In genomic region chr4:137920500-137920961, GRCm38 (mm10) we compare ENCODE assay signal across 8 mouse cellular contexts. TPM values are rescaled to one million over a fixed set of nuclear protein-coding genes. Genes with fewer than 3 reads are reported as not detected.
DNase-seq lines count a peak whose midpoint lies in the region; ATAC-seq and TF ChIP-seq lines count a peak whose summit lies in the region.

No protein-coding gene starts in this region.

- H3K9ac ChIP-seq in heart, embryonic 15.5 days = no peak overlapping the region
- H3K9ac ChIP-seq in limb, embryonic 11.5 days (ENCODE audit: low read length) = peak overlapping the region; percentile 47
- peak overlapping the region; percentile 11; the same call in 1 of the 2 replicates for H3K9ac ChIP-seq in midbrain, embryonic 16.5 days (ENCODE audit: low read depth, low read length)

- peak; percentile 37 for ATAC-seq in heart, embryonic 15.5 days (replicated peaks; ENCODE audit: insufficient number of reproducible peaks, insufficient read depth, low FRiP score, low read depth)
- ATAC-seq in limb, embryonic 11.5 days (ENCODE audit: insufficient number of reproducible peaks, low FRiP score, low TSS enrichment, low read depth) = no peak
- no peak for ATAC-seq in midbrain, embryonic 16.5 days

- no peaks in the 10 kb centered on the region for H3K27me3 ChIP-seq in kidney, adult 2 months (replicated peaks; ENCODE audit: control insufficient read depth, insufficient read depth, low read length)
- H3K27me3 ChIP-seq in heart, embryonic 15.5 days = no peaks in the 10 kb centered on the region
- no peaks in the 10 kb centered on the region for H3K27me3 ChIP-seq in limb, embryonic 11.5 days (ENCODE audit: control insufficient read depth, insufficient read depth, low read length)
- no peaks in the 10 kb centered on the region for H3K27me3 ChIP-seq in midbrain, embryonic 16.5 days (ENCODE audit: control insufficient read depth, insufficient read depth, low read depth, low read length)

- peak overlapping the region; percentile 32 for H3K4me2 ChIP-seq in heart, embryonic 15.5 days
- H3K4me2 ChIP-seq in limb, embryonic 11.5 days (ENCODE audit: low read depth, severe bottlenecking) = peak overlapping the region; percentile 32
- H3K4me2 ChIP-seq in midbrain, embryonic 16.5 days (ENCODE audit: low read length) = no peak overlapping the region

- WGBS in kidney, adult 2 months = 57% methylated on average over 10 of the region's 10 CpGs
- 42% methylated on average over 10 of the region's 10 CpGs for WGBS in heart, embryonic 15.5 days
- 5% methylated on average over 10 of the region's 10 CpGs for WGBS in limb, embryonic 11.5 days
- 18% methylated on average over 10 of the region's 10 CpGs for whole genome bisulfite sequencing in midbrain, embryonic 16.5 days

- no peaks in the 10 kb centered on the region for H3K36me3 ChIP-seq in kidney, adult 2 months (ENCODE audit: control insufficient read depth, insufficient read depth, low read length)
- no peaks in the 10 kb centered on the region for H3K36me3 ChIP-seq in heart, embryonic 15.5 days
- H3K36me3 ChIP-seq in limb, embryonic 11.5 days (ENCODE audit: control insufficient read depth, insufficient read depth, low read length) = no peaks in the 10 kb centered on the region; the same call in 1 of the 2 replicates
- 0 out of 2 replicates have a peak, but pooled peaks cover 3% of the 10 kb centered on the region for H3K36me3 ChIP-seq in midbrain, embryonic 16.5 days (ENCODE audit: control insufficient read depth, insufficient read depth, low read length)

- TF ChIP-seq POLR2A in kidney, adult 2 months (IDR thresholded peaks at IDR 0.05; ENCODE audit: low read depth, low read length) = no peak

- H3K27ac ChIP-seq in kidney, adult 2 months (ENCODE audit: insufficient read depth, low read depth, low read length) = peak overlapping the region; percentile 89
- H3K27ac ChIP-seq in heart, embryonic 15.5 days = peak overlapping the region; percentile 92
- peak overlapping the region; percentile 87 for H3K27ac ChIP-seq in limb, embryonic 11.5 days (replicated peaks; ENCODE audit: low read depth, low read length)
- peak overlapping the region; percentile 31; the same call in 1 of the 2 replicates for H3K27ac ChIP-seq in midbrain, embryonic 16.5 days (ENCODE audit: low read length)

- no peaks in the 10 kb centered on the region; the same call in 1 of the 2 replicates for H3K4me1 ChIP-seq in kidney, adult 2 months (ENCODE audit: control insufficient read depth, insufficient read depth, low read length)
- peaks cover 48% of the 10 kb centered on the region for H3K4me1 ChIP-seq in heart, embryonic 15.5 days (replicated peaks)
- peaks cover 38% of the 10 kb centered on the region for H3K4me1 ChIP-seq in limb, embryonic 11.5 days (ENCODE audit: control insufficient read depth, insufficient read depth, low read length)
- H3K4me1 ChIP-seq in midbrain, embryonic 16.5 days (ENCODE audit: control insufficient read depth, insufficient read depth, low read length) = peaks cover 32% of the 10 kb centered on the region

- peak; percentile 69 for DNase-seq in kidney, adult 2 months
- no peak for DNase-seq in kidney, adult 11 months
- DNase-seq in limb, embryonic 11.5 days (ENCODE audit: low spot score) = peak; percentile 65
- DNase-seq in cerebellum, postnatal 4 days (ENCODE audit: low spot score in 2 of 2) = no peak
- DNase-seq in ovary, postnatal 36 days (ENCODE audit: low spot score) = no peak
- no peak for DNase-seq in layer of hippocampus, postnatal 14 days (ENCODE audit: low spot score in 2 of 2)

- TF ChIP-seq CTCF in kidney, adult 2 months (conservative IDR thresholded peaks at IDR 0.05; ENCODE audit: insufficient read depth, insufficient read length, low read depth, low read length) = no peak

- no peaks in the 10 kb centered on the region for H3K9me3 ChIP-seq in heart, embryonic 15.5 days (replicated peaks)
- H3K9me3 ChIP-seq in limb, embryonic 11.5 days (ENCODE audit: control insufficient read depth, low read length) = no peaks in the 10 kb centered on the region
- H3K9me3 ChIP-seq in midbrain, embryonic 16.5 days (replicated peaks; ENCODE audit: control insufficient read depth, low read length, poor library complexity, severe bottlenecking) = no peaks in the 10 kb centered on the region

- H3K4me3 ChIP-seq in kidney, adult 2 months (ENCODE audit: insufficient read depth, low read depth, low read length) = peak overlapping the region; percentile 37; the same call in 1 of the 2 replicates
- H3K4me3 ChIP-seq in heart, embryonic 15.5 days = peak overlapping the region; percentile 12
- no peak overlapping the region; the same call in 1 of the 2 replicates for H3K4me3 ChIP-seq in limb, embryonic 11.5 days (ENCODE audit: low read depth, low read length)
- no peak overlapping the region for H3K4me3 ChIP-seq in midbrain, embryonic 16.5 days (ENCODE audit: low read depth, low read length)

RNA-seq across cellular contexts. Expression of gene Ece1, which starts 58.5 kb away (rescaled TPM):
- 30.7 and 33.7 TPM in 2 replicates for polyA plus RNA-seq in kidney, adult 2 months (2012; rRNA removed)
- polyA plus RNA-seq in heart, embryonic 15.5 days (2015; fragmentation: Nextera tagmentation; extraction: Ambion mirVana) = 51.3 and 77.2 TPM in 2 replicates
- 38.0 and 39.0 TPM in 2 replicates for polyA plus RNA-seq in limb, embryonic 11.5 days (2014; fragmentation: Nextera tagmentation; extraction: Ambion mirVana)
- polyA plus RNA-seq in midbrain, embryonic 16.5 days (2015; fragmentation: Nextera tagmentation; extraction: Ambion mirVana) = 20.8 and 21.3 TPM in 2 replicates
- total RNA-seq in layer of hippocampus, postnatal 14 days (2021) = 10 to 100 TPM; 49.3 to 57.2 TPM

Comparison
In these comparisons a context has a peak if more than half of its experiments do, and no peak if none do; other contexts are left out.
1. DNase-seq: peak in kidney, adult 2 months (single experiment) and limb, embryonic 11.5 days (single experiment); none in kidney, adult 11 months (single experiment), cerebellum, postnatal 4 days (0 of 2), ovary, postnatal 36 days (single experiment) and layer of hippocampus, postnatal 14 days (0 of 2).
2. H3K27ac ChIP-seq: peak in every context shown above with its lines; median percentile 92 in heart, embryonic 15.5 days; 89 in kidney, adult 2 months; 87 in limb, embryonic 11.5 days; 31 in midbrain, embryonic 16.5 days.
3. H3K4me3 ChIP-seq: peak in kidney, adult 2 months (single experiment) and heart, embryonic 15.5 days (single experiment); none in limb, embryonic 11.5 days (single experiment) and midbrain, embryonic 16.5 days (single experiment).